Mouse (Mus musculus) lung, adult 2 months (tissue): ENCODE data around the gene Ptpre.

Experiments
- CTCF ChIP-seq: fragments of 200-500 bp; IDR thresholded peaks from 2 replicates; pipeline ENCODE4 v1.5.1; 2011; ENCODE audit warnings: mild to moderate bottlenecking, low read length, control low read depth; ENCODE audit not compliant: insufficient read depth
- POLR2A ChIP-seq: fragments of 200-500 bp; IDR thresholded peaks from 2 replicates; pipeline ENCODE4 v1.6.1; 2011; ENCODE audit warnings: low read depth, mild to moderate bottlenecking, control low read depth, low read length, borderline replicate concordance; ENCODE audit errors: extremely low read depth

DNA sequence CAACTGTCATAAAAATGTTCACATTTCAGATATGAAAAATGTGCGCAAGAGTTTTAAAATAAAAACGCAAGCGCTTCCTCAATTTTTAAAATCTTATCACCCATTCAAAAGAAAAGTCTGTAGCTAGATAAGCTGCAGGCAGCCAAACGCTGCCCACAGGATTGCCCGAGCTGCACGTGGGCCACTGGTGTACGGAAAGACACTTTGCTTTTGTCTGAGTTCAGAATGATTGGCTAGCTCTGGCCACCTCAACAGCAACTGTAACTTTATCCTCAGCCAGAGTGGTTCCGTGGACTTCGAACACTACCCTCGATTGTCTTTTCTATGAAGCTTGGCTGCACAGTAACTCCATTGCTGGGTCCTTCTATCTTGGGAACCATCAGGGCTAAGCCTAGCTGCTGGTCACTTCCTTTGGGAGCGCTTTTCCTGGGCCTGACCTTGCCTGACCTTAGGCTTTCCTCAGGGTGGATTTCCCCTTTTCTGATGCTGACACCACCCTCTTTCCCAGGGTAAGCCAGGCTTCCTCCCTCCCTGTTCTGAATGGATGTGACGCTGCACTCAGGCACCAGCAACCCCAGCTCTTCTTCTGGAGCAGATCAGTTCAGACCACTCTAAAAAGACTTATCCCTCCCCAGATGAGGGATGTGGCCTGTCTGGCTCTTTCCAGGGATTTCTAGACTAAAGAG, 60.5 kb downstream of the Ptpre start:
- TF ChIP-seq CTCF, result no peak
- no peak for TF ChIP-seq POLR2A
